Mouse (Mus musculus): ENCODE data around the gene Tax1bp3. TPM values are rescaled to one million over a fixed set of nuclear protein-coding genes. Genes with fewer than 3 reads are reported as not detected.

Tax1bp3 gene
- polyA plus RNA-seq, 2 experiments, result 10.8 to 25.8 TPM

GRCm38 (mm10) chr11:73185872-73186615 is 9.2 kb downstream of the Tax1bp3 start:
- Histone ChIP-seq H3K27me3 (ENCODE audit: control insufficient read depth, insufficient read depth, low read length) (no peaks in the 10 kb centered on the region), H3K27ac (no peak overlapping the region), H3K4me1 (replicated peaks; ENCODE audit: control insufficient read depth in 2 of 2, insufficient read depth in 2 of 2, low read length in 1 of 2) (no peaks in the 10 kb centered on the region), H3K4me3 (ENCODE audit: insufficient read depth in 1 of 2, low read depth in 2 of 2, low read length in 2 of 2) (no peak overlapping the region), H3K36me3 (replicated peaks; ENCODE audit: control insufficient read depth, insufficient read depth, low read depth) (no peaks in the 10 kb centered on the region), H3K9ac (replicated peaks) (no peak overlapping the region), H3K9me3 (ENCODE audit: control insufficient read depth, low read length) (no peaks in the 10 kb centered on the region), H3K4me2 (ENCODE audit: low read depth) (no peak overlapping the region)
- no peak for DNase-seq (ENCODE audit: low read depth in 3 of 3, low spot score in 3 of 3)
- ATAC-seq (ENCODE audit: insufficient read depth), result no peak
- 71% methylated on average over 10 of the region's 10 CpGs for WGBS (ENCODE audit: insufficient replicate concordance)
- TF ChIP-seq CTCF (IDR thresholded peaks at IDR 0.05; ENCODE audit: low read depth) (no peak), EP300 (IDR thresholded peaks at IDR 0.05; ENCODE audit: low read depth) (no peak)

GRCm38 (mm10) chr11:73187231-73187630 is 10.3 kb downstream of the Tax1bp3 start:
- ATAC-seq (ENCODE audit: insufficient read depth) (no peak), DNase-seq (ENCODE audit: low read depth in 3 of 3, low spot score in 3 of 3) (no peak)
- TF ChIP-seq CTCF (IDR thresholded peaks at IDR 0.05; ENCODE audit: low read depth), result no peak
- TF ChIP-seq EP300 (IDR thresholded peaks at IDR 0.05; ENCODE audit: low read depth), result no peak
- Histone ChIP-seq H3K9ac (replicated peaks) (no peak overlapping the region), H3K36me3 (replicated peaks; ENCODE audit: control insufficient read depth, insufficient read depth, low read depth) (no peaks in the 10 kb centered on the region), H3K9me3 (ENCODE audit: control insufficient read depth, low read length) (no peaks in the 10 kb centered on the region), H3K4me3 (ENCODE audit: insufficient read depth in 1 of 2, low read depth in 2 of 2, low read length in 2 of 2) (no peak overlapping the region), H3K27me3 (ENCODE audit: control insufficient read depth, insufficient read depth, low read length) (no peaks in the 10 kb centered on the region), H3K4me1 (replicated peaks; ENCODE audit: control insufficient read depth in 2 of 2, insufficient read depth in 2 of 2, low read length in 1 of 2) (no peaks in the 10 kb centered on the region), H3K27ac (no peak overlapping the region), H3K4me2 (ENCODE audit: low read depth) (no peak overlapping the region)
- WGBS (ENCODE audit: insufficient replicate concordance), result 67% methylated on average over 6 of the region's 6 CpGs

- H3K27ac ChIP-seq, result no peak overlapping the region
- WGBS (ENCODE audit: insufficient replicate concordance), result 41% methylated on average over 6 of the region's 6 CpGs
- H3K36me3 ChIP-seq (replicated peaks; ENCODE audit: control insufficient read depth, insufficient read depth, low read depth), result no peaks in the 10 kb centered on the region; the same call in 1 of the 2 replicates
- no peak overlapping the region for H3K4me2 ChIP-seq (ENCODE audit: low read depth)
- no peak overlapping the region for H3K9ac ChIP-seq (replicated peaks)
- H3K4me3 ChIP-seq (ENCODE audit: insufficient read depth in 1 of 2, low read depth in 2 of 2, low read length in 2 of 2), result no peak overlapping the region
- DNase-seq (ENCODE audit: low read depth in 3 of 3, low spot score in 3 of 3) (no peak), ATAC-seq (ENCODE audit: insufficient read depth) (no peak)
- no peaks in the 10 kb centered on the region for H3K9me3 ChIP-seq (ENCODE audit: control insufficient read depth, low read length)
- no peak for TF ChIP-seq EP300 (IDR thresholded peaks at IDR 0.05; ENCODE audit: low read depth)
- no peak for TF ChIP-seq CTCF (IDR thresholded peaks at IDR 0.05; ENCODE audit: low read depth)
- no peaks in the 10 kb centered on the region for H3K27me3 ChIP-seq (ENCODE audit: control insufficient read depth, insufficient read depth, low read length)
- no peaks in the 10 kb centered on the region; a peak in 2 of 4 replicates for H3K4me1 ChIP-seq (replicated peaks; ENCODE audit: control insufficient read depth in 2 of 2, insufficient read depth in 2 of 2, low read length in 1 of 2)
These were observed 16.2 kb downstream of the Tax1bp3 start for GRCm38 (mm10) chr11:73193047-73193446.

DNA sequence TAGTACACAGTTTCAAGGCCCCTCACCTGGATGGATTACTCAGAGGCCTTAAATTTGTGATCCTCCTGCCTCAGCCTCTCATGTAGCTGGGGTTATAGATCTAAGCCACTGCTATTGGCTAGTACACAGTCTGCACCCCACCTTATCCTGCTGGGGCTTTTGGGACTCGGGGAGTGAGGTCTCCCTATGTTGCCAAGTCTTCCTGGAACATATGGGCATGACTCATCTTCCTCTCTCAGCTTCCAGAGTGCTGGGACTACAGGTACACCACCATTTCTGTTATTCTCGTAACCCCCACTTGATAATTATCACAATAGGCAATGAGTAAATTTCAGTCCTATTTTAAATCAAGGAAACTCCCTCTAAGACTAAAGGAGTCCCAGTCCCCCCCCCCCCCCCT is 17.6 kb downstream of the Tax1bp3 start:
- no peak overlapping the region for H3K9ac ChIP-seq (replicated peaks)
- no peak overlapping the region for H3K4me2 ChIP-seq (ENCODE audit: low read depth)
- ATAC-seq (ENCODE audit: insufficient read depth), result no peak
- H3K27ac ChIP-seq, result no peak overlapping the region
- 66% methylated on average over 2 of the region's 2 CpGs for WGBS (ENCODE audit: insufficient replicate concordance)
- peaks cover 0 to 3% of the 10 kb centered on the region in 2 experiments; a peak in 2 of 4 replicates for H3K4me1 ChIP-seq (replicated peaks; ENCODE audit: control insufficient read depth in 2 of 2, insufficient read depth in 2 of 2, low read length in 1 of 2)
- H3K36me3 ChIP-seq (replicated peaks; ENCODE audit: control insufficient read depth, insufficient read depth, low read depth), result no peaks in the 10 kb centered on the region; the same call in 1 of the 2 replicates
- H3K9me3 ChIP-seq (ENCODE audit: control insufficient read depth, low read length), result no peaks in the 10 kb centered on the region
- DNase-seq (ENCODE audit: low read depth in 3 of 3, low spot score in 3 of 3), result no peak
- TF ChIP-seq CTCF (IDR thresholded peaks at IDR 0.05; ENCODE audit: low read depth) (no peak), EP300 (IDR thresholded peaks at IDR 0.05; ENCODE audit: low read depth) (no peak)
- no peak overlapping the region for H3K4me3 ChIP-seq (ENCODE audit: insufficient read depth in 1 of 2, low read depth in 2 of 2, low read length in 2 of 2)
- no peaks in the 10 kb centered on the region for H3K27me3 ChIP-seq (ENCODE audit: control insufficient read depth, insufficient read depth, low read length)

GRCm38 (mm10) chr11:73198190-73198589 is 21.3 kb downstream of the Tax1bp3 start:
- Histone ChIP-seq H3K9ac (replicated peaks) (peak overlapping the region; percentile 88), H3K36me3 (replicated peaks; ENCODE audit: control insufficient read depth, insufficient read depth, low read depth) (no peaks in the 10 kb centered on the region), H3K27ac (no peak overlapping the region), H3K4me1 (replicated peaks; ENCODE audit: control insufficient read depth in 2 of 2, insufficient read depth in 2 of 2, low read length in 1 of 2) (peaks cover 4 to 8% of the 10 kb centered on the region in 2 experiments), H3K27me3 (ENCODE audit: control insufficient read depth, insufficient read depth, low read length) (no peaks in the 10 kb centered on the region), H3K4me2 (ENCODE audit: low read depth) (peak overlapping the region; percentile 81), H3K9me3 (ENCODE audit: control insufficient read depth, low read length) (no peaks in the 10 kb centered on the region), H3K4me3 (ENCODE audit: insufficient read depth in 1 of 2, low read depth in 2 of 2, low read length in 2 of 2) (peak overlapping the region; percentile 73 to 83)
- no peak for ATAC-seq (ENCODE audit: insufficient read depth)
- 0% methylated on average over 1 of the region's 1 CpGs for WGBS (ENCODE audit: insufficient replicate concordance)
- DNase-seq (ENCODE audit: low read depth in 3 of 3, low spot score in 3 of 3), result no peak
- no peak for TF ChIP-seq CTCF (IDR thresholded peaks at IDR 0.05; ENCODE audit: low read depth)
- no peak for TF ChIP-seq EP300 (IDR thresholded peaks at IDR 0.05; ENCODE audit: low read depth)
